Mouse (Mus musculus) liver, embryonic 14.5 days (tissue): Measurements from ENCODE around the gene Cdr2. TPM values are rescaled to one million over a fixed set of nuclear protein-coding genes. Genes with fewer than 3 reads are reported as not detected.
A peak's percentile ranks its signal among the peaks of the same experiment; 100 is the strongest.

ENCODE experiments used
- ATAC-seq: fragments of 200-750 bp; cut with Nextera tagmentation; 2 replicates; pipeline ENCODE4 v1.8.0; 2017; ENCODE audit warnings: moderate number of reproducible peaks, mild to moderate bottlenecking, moderate library complexity; ENCODE audit not compliant: insufficient read depth
- DNase-seq, 3 experiments: peaks; one replicate each; pipeline ENCODE4 v3.0.0-alpha.2; 2012 to 2013; ENCODE audit warnings: low read depth in 3 of 3, low spot score in 3 of 3
- H3K27ac ChIP-seq: fragments of 300-500 bp; sonication (generic); 2 replicates; pipeline ENCODE4 v1.5.1; 2014; ENCODE audit warnings: moderate library complexity, mild to moderate bottlenecking, control low read depth, inconsistent platforms
- H3K27me3 ChIP-seq: fragments of 300-500 bp; sonication (generic); 2 replicates; pipeline ENCODE4 v1.6.1; 2014; ENCODE audit warnings: mild to moderate bottlenecking, low read length, moderate library complexity; ENCODE audit not compliant: control insufficient read depth, insufficient read depth
- H3K36me3 ChIP-seq: fragments of 300-500 bp; sonication (generic); replicated peaks from 2 replicates; pipeline ENCODE4 v1.6.1; 2014; ENCODE audit warnings: low read depth; ENCODE audit not compliant: control insufficient read depth, insufficient read depth
- H3K4me1 ChIP-seq, 2 experiments: fragments of 200-500 bp in 1 of 2; fragments of 300-500 bp in 1 of 2; sonication (generic) in 1 of 2; replicated peaks; 2 replicates each; pipeline ENCODE4 v1.6.1; 2012 to 2014; ENCODE audit warnings: antibody characterized with exemption in 1 of 2, inconsistent platforms in 1 of 2, low read length in 1 of 2; ENCODE audit not compliant: control insufficient read depth in 2 of 2, insufficient read depth in 2 of 2
- H3K4me2 ChIP-seq: fragments of 300-500 bp; sonication (generic); 2 replicates; pipeline ENCODE4 v1.6.1; 2014; ENCODE audit warnings: low read depth, mild to moderate bottlenecking, control low read depth, moderate library complexity
- H3K4me3 ChIP-seq, 2 experiments: fragments of 200-500 bp in 1 of 2; fragments of 300-500 bp in 1 of 2; sonication (generic) in 1 of 2; 2 replicates each; pipeline ENCODE4 v1.5.1; 2012 to 2014; ENCODE audit warnings: low read depth in 2 of 2, low read length in 2 of 2, mild to moderate bottlenecking in 2 of 2, control low read depth in 1 of 2, inconsistent platforms in 1 of 2, moderate library complexity in 1 of 2; ENCODE audit not compliant: insufficient read depth in 1 of 2
- H3K9ac ChIP-seq: fragments of 300-500 bp; sonication (generic); replicated peaks from 2 replicates; pipeline ENCODE4 v1.6.1; 2014; ENCODE audit warnings: mild to moderate bottlenecking, control low read depth, moderate library complexity
- H3K9me3 ChIP-seq: fragments of 300-500 bp; sonication (generic); 2 replicates; pipeline ENCODE4 v1.6.1; 2016; ENCODE audit warnings: low read length, mixed read lengths; ENCODE audit not compliant: control insufficient read depth
- CTCF ChIP-seq: IDR thresholded peaks from 2 replicates; pipeline ENCODE4 v1.5.1; 2016; ENCODE audit warnings: antibody characterized with exemption, low read depth, control low read depth
- EP300 ChIP-seq: IDR thresholded peaks from 2 replicates; pipeline ENCODE4 v1.6.1; 2016; ENCODE audit warnings: antibody characterized with exemption, low read depth
- WGBS: fragments of 180-500 bp; shearing (Covaris S2); extraction: QIAGEN DNeasy Blood & Tissue Kit; methylation state at CpG from one replicate; pipeline ENCODE4 v1.1.7; 2014; ENCODE audit not compliant: insufficient replicate concordance; 5-methylcytosine and 5-hydroxymethylcytosine counted together
- polyA plus RNA-seq, 2 experiments: library from polyadenylated mRNA; depleted of rRNA in 1 of 2; stranded (reverse) in 1 of 2; unstranded in 1 of 2; fragments of >200 nt; fragmentation: Nextera tagmentation in 1 of 2; extraction: Ambion mirVana in 1 of 2; gene quantifications; 2 replicates each; pipeline versions ENCODE4 v1.2.1 to v1.2.3; 2012 to 2014

Cdr2 gene
- polyA plus RNA-seq, 2 experiments, result 56.3 to 100 TPM

DNA sequence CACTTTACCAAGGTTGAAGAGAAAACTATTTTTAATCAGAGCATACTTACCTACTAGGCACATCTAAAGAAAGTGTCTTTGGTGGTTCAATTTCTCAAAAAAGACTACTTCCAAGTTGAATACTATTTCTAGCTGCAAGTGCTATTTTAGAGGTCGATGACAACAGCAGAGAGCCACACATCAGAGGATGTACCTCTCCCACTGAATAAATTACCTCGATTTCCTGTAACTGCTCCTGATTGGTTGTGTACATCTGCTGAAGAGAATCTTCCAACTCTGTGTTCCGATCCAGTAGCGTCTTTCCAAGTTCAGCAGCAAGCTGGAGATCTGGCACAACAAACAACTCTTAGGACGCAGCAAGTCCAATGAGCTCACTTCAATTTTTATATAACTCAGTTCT, 12.0 kb downstream of the Cdr2 start:
- Histone ChIP-seq H3K27ac (peak overlapping the region; percentile 90), H3K4me1 (peaks cover 54 to 57% of the 10 kb centered on the region in 2 experiments), H3K36me3 (peaks cover 43% of the 10 kb centered on the region), H3K9me3 (no peaks in the 10 kb centered on the region), H3K27me3 (no peaks in the 10 kb centered on the region), H3K4me3 (no peak overlapping the region), H3K4me2 (peak overlapping the region; percentile 81), H3K9ac (no peak overlapping the region)
- no peak for TF ChIP-seq CTCF
- TF ChIP-seq EP300, result no peak
- 80% methylated on average over 5 of the region's 5 CpGs for WGBS
- no peak for DNase-seq
- no peak for ATAC-seq

DNA sequence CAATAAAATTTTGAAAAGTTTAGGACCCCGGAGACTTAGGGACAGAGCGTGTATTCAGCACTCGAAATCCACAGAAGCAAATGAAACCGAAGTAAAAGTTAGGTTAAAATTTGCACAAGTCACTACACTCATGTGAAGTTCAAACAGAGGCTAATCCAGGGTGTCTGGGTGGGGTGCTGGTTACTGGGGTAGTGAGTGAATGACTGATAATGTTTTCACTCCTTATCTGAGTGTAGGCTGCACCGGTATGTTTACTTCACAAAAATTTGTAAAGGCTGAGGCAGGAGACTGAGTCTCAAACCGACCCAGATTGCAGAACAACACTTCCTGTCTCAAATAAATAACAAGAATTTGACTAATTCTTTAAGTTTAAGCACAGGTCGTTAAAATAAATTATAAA, 12.9 kb downstream of the Cdr2 start:
- no peaks in the 10 kb centered on the region for H3K27me3 ChIP-seq
- peak overlapping the region in 1 of 2 experiments; percentile 32; a peak in 2 of 4 replicates for H3K4me3 ChIP-seq
- peak; percentile 66 to 74 (median 66) for DNase-seq
- peak overlapping the region; percentile 81 for H3K4me2 ChIP-seq
- peaks cover 44% of the 10 kb centered on the region for H3K36me3 ChIP-seq
- TF ChIP-seq CTCF, result no peak
- TF ChIP-seq EP300, result peak; percentile 84
- ATAC-seq, result peak; percentile 97
- peaks cover 48 to 54% of the 10 kb centered on the region in 2 experiments for H3K4me1 ChIP-seq
- H3K9ac ChIP-seq, result peak overlapping the region; percentile 61
- WGBS, result 28% methylated on average over 7 of the region's 7 CpGs
- no peaks in the 10 kb centered on the region for H3K9me3 ChIP-seq
- peak overlapping the region; percentile 90 for H3K27ac ChIP-seq

DNA sequence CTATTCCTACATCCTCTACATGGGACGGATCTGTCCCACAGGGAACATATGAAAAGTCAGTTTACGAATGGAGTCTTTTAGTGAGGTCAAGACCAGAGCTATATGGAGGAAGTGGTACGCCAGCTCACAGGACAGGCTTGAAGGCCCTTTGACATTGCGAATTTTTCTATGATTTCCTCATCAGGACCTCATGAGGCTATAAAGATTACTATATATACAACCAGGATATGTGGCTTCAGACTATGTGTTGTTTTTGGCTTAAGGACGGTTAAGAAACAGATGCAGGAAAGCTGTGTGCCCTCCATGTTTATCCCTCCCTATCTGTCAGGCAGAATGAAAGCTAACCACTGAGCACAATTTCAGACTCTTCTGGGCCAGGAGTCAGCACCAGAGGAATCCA, 19.0 kb downstream of the Cdr2 start:
- Histone ChIP-seq H3K36me3 (peaks cover 65% of the 10 kb centered on the region), H3K4me3 (no peak overlapping the region), H3K27ac (no peak overlapping the region), H3K9ac (no peak overlapping the region), H3K27me3 (no peaks in the 10 kb centered on the region), H3K9me3 (no peaks in the 10 kb centered on the region), H3K4me1 (peaks cover 0 to 4% of the 10 kb centered on the region in 2 experiments; a peak in 3 of 4 replicates), H3K4me2 (no peak overlapping the region)
- WGBS, result 80% methylated on average over 5 of the region's 5 CpGs
- no peak for DNase-seq
- no peak for ATAC-seq
- TF ChIP-seq EP300 (no peak), CTCF (no peak)

DNA sequence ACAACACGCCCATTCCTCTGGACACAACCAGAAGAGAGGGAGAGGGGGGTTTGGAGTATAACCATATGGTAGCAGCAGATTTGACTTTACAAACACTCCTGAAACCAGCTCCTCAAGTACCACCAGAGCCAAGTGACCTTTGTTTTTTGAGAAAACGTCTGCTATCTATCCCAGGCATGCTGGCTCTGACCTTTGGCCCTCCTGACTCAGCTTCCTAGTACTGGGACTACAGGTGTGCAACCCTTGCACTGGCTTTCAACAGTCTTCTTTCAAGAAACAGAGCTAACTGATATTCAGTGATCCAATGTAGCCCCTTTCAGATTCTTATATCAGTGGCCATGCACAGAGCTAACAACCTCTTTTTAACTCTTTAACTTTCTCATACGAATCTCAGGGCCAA, 20.2 kb downstream of the Cdr2 start:
- H3K9me3 ChIP-seq, result no peaks in the 10 kb centered on the region
- DNase-seq, result no peak
- TF ChIP-seq CTCF (no peak), EP300 (no peak)
- no peaks in the 10 kb centered on the region for H3K4me1 ChIP-seq
- WGBS, result 80% methylated on average over 3 of the region's 3 CpGs
- peaks cover 65% of the 10 kb centered on the region for H3K36me3 ChIP-seq
- no peak overlapping the region for H3K4me2 ChIP-seq
- no peaks in the 10 kb centered on the region for H3K27me3 ChIP-seq
- no peak for ATAC-seq
- no peak overlapping the region for H3K4me3 ChIP-seq
- H3K27ac ChIP-seq, result no peak overlapping the region
- no peak overlapping the region for H3K9ac ChIP-seq

DNA sequence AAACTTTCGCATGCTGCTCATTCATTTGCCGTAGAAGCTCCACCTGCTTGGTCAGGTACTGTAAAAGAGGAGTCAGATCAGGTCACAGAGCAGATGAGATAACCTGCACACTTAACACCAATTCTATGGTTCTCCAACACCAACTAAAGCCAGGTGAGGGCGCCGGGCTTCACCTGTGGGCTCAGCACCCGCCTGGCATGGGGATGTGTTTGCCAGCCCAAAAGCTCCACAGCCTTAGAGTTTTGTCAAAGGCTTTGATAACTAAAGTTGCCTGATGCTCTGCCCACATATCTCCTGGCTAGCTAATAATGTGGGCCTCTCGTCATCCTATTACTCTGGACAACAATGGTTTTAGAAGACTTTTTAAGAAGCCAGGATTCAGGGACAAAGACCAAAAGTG, 21.5 kb downstream of the Cdr2 start:
- no peak overlapping the region for H3K27ac ChIP-seq
- no peaks in the 10 kb centered on the region for H3K4me1 ChIP-seq
- no peak overlapping the region for H3K4me2 ChIP-seq
- no peak overlapping the region for H3K4me3 ChIP-seq
- H3K9me3 ChIP-seq, result no peaks in the 10 kb centered on the region
- ATAC-seq (no peak), DNase-seq (no peak)
- no peaks in the 10 kb centered on the region for H3K27me3 ChIP-seq
- TF ChIP-seq CTCF, result peak; percentile 50
- no peak for TF ChIP-seq EP300
- peaks cover 69% of the 10 kb centered on the region for H3K36me3 ChIP-seq
- WGBS, result 85% methylated on average over 6 of the region's 6 CpGs
- no peak overlapping the region for H3K9ac ChIP-seq
